Mouse (Mus musculus): ENCODE measurements at regions not wholly inside any gene's neighbourhood (a gene's known extent, or its start where the extent isn't known, plus 50 kb on each side); places are given as distances from the start of the nearest gene placed in this dataset.

DNA sequence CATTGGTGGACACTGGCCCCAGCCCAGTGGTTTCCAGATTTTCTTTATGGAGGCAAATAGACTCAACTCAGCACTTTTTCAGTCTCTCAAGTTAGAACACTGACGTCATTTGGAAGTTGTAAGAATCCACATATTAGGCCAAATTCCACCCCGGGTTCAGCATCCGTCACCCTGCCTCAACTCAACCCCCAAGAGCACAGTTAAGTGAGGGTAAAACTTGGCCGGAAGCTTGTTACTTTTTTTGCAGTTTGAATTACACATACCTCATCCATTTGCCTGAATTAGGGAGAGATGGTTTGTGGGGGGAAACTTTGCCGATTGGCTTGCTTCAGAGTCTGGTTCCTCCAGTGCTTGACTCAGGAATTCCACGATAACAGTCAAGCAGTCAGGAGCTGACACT, 251.9 kb downstream of the 1500009L16Rik start:
- TF ChIP-seq CTCF (IDR thresholded peaks at IDR 0.05; ENCODE audit: low read depth, low read length) (no peak), TAL1 (conservative IDR thresholded peaks at IDR 0.05; ENCODE audit: low read depth, low read length) (no peak)

Data from G1E (cell line).